Mouse (Mus musculus): ENCODE measurements around the gene Eno3. TPM values are rescaled to one million over a fixed set of nuclear protein-coding genes. Genes with fewer than 3 reads are reported as not detected.

Gene Eno3
- total RNA-seq, 1 experiment = 31.7 TPM

- no peak overlapping the region for H3K9ac ChIP-seq (ENCODE audit: insufficient read depth, low read depth, low read length, poor library complexity, severe bottlenecking)
- in situ Hi-C loops (cut with MboI; ENCODE audit: low sequenced_read_pairs in 2 of 2, unreplicated experiment in 2 of 2) = no loop called here
- peaks cover 5% of the 10 kb centered on the region; the same call in 1 of the 2 replicates for H3K36me3 ChIP-seq (ENCODE audit: control insufficient read depth, insufficient read depth, low read length, poor library complexity, severe bottlenecking)
- H3K4me3 ChIP-seq (ENCODE audit: insufficient read depth in 1 of 2, low read depth in 1 of 2, low read length in 2 of 2, poor library complexity in 1 of 2, severe bottlenecking in 1 of 2) = no peak overlapping the region
- H3K27ac ChIP-seq (ENCODE audit: insufficient read depth, low read depth, low read length, poor library complexity, severe bottlenecking) = no peak overlapping the region
- no peak for DNase-seq (ENCODE audit: low read depth, low spot score)
- no peaks in the 10 kb centered on the region for H3K9me3 ChIP-seq (ENCODE audit: control insufficient read depth, insufficient read depth, low read depth, low read length)
- H3K4me1 ChIP-seq (ENCODE audit: control insufficient read depth in 2 of 2, insufficient read depth in 2 of 2, low read length in 2 of 2, poor library complexity in 1 of 2) = peaks cover 0 to 13% of the 10 kb centered on the region in 2 experiments; a peak in 1 of 4 replicates
- TF ChIP-seq MAFK (IDR thresholded peaks at IDR 0.05; ENCODE audit: insufficient read depth, low read depth, low read length) (no peak), HCFC1 (IDR thresholded peaks at IDR 0.05; ENCODE audit: borderline replicate concordance, insufficient read depth, low read length) (no peak), CHD2 (IDR thresholded peaks at IDR 0.05; ENCODE audit: low read depth, low read length) (no peak), ZC3H11A (IDR thresholded peaks at IDR 0.05; ENCODE audit: borderline replicate concordance, low read depth, low read length) (no peak), ZNF384 (IDR thresholded peaks at IDR 0.05; ENCODE audit: low read depth, low read length) (no peak)
Observed at GRCm38 (mm10) chr11:70674014-70674413, 17.0 kb downstream of the Eno3 start.

GRCm38 (mm10) chr11:70674501-70674900 lies 17.5 kb downstream of the Eno3 start:
- Histone ChIP-seq H3K9me3 (ENCODE audit: control insufficient read depth, insufficient read depth, low read depth, low read length) (no peaks in the 10 kb centered on the region), H3K27ac (ENCODE audit: insufficient read depth, low read depth, low read length, poor library complexity, severe bottlenecking) (no peak overlapping the region), H3K9ac (ENCODE audit: insufficient read depth, low read depth, low read length, poor library complexity, severe bottlenecking) (no peak overlapping the region), H3K4me1 (ENCODE audit: control insufficient read depth in 2 of 2, insufficient read depth in 2 of 2, low read length in 2 of 2, poor library complexity in 1 of 2) (peaks cover 0 to 13% of the 10 kb centered on the region in 2 experiments; a peak in 1 of 4 replicates), H3K36me3 (ENCODE audit: control insufficient read depth, insufficient read depth, low read length, poor library complexity, severe bottlenecking) (peaks cover 5% of the 10 kb centered on the region; the same call in 1 of the 2 replicates), H3K4me3 (ENCODE audit: insufficient read depth in 1 of 2, low read depth in 1 of 2, low read length in 2 of 2, poor library complexity in 1 of 2, severe bottlenecking in 1 of 2) (no peak overlapping the region)
- in situ Hi-C loops (cut with MboI; ENCODE audit: low sequenced_read_pairs in 2 of 2, unreplicated experiment in 2 of 2) = no loop called here
- no peak for DNase-seq (ENCODE audit: low read depth, low spot score)
- TF ChIP-seq CHD2 (IDR thresholded peaks at IDR 0.05; ENCODE audit: low read depth, low read length) (no peak), ZNF384 (IDR thresholded peaks at IDR 0.05; ENCODE audit: low read depth, low read length) (no peak), ZC3H11A (IDR thresholded peaks at IDR 0.05; ENCODE audit: borderline replicate concordance, low read depth, low read length) (no peak), HCFC1 (IDR thresholded peaks at IDR 0.05; ENCODE audit: borderline replicate concordance, insufficient read depth, low read length) (no peak), MAFK (IDR thresholded peaks at IDR 0.05; ENCODE audit: insufficient read depth, low read depth, low read length) (no peak)

GRCm38 (mm10) chr11:70678092-70678491 lies 21.1 kb downstream of the Eno3 start:
- TF ChIP-seq HCFC1 (IDR thresholded peaks at IDR 0.05; ENCODE audit: borderline replicate concordance, insufficient read depth, low read length) (no peak), ZC3H11A (IDR thresholded peaks at IDR 0.05; ENCODE audit: borderline replicate concordance, low read depth, low read length) (no peak), MAFK (IDR thresholded peaks at IDR 0.05; ENCODE audit: insufficient read depth, low read depth, low read length) (no peak), CHD2 (IDR thresholded peaks at IDR 0.05; ENCODE audit: low read depth, low read length) (no peak)
- no peak for DNase-seq (ENCODE audit: low read depth, low spot score)
- H3K4me3 ChIP-seq (ENCODE audit: insufficient read depth in 1 of 2, low read depth in 1 of 2, low read length in 2 of 2, poor library complexity in 1 of 2, severe bottlenecking in 1 of 2) = no peak overlapping the region
- peaks cover 5 to 23% of the 10 kb centered on the region in 2 experiments; a peak in 3 of 4 replicates for H3K4me1 ChIP-seq (ENCODE audit: control insufficient read depth in 2 of 2, insufficient read depth in 2 of 2, low read length in 2 of 2, poor library complexity in 1 of 2)
- no peak overlapping the region for H3K27ac ChIP-seq (ENCODE audit: insufficient read depth, low read depth, low read length, poor library complexity, severe bottlenecking)
- H3K9me3 ChIP-seq (ENCODE audit: control insufficient read depth, insufficient read depth, low read depth, low read length) = no peaks in the 10 kb centered on the region
- no peak overlapping the region for H3K9ac ChIP-seq (ENCODE audit: insufficient read depth, low read depth, low read length, poor library complexity, severe bottlenecking)
- peaks cover 3% of the 10 kb centered on the region; the same call in 1 of the 2 replicates for H3K36me3 ChIP-seq (ENCODE audit: control insufficient read depth, insufficient read depth, low read length, poor library complexity, severe bottlenecking)
- in situ Hi-C loops (cut with MboI; ENCODE audit: low sequenced_read_pairs in 2 of 2, unreplicated experiment in 2 of 2) = no loop called here

GRCm38 (mm10) chr11:70678576-70678975 lies 21.6 kb downstream of the Eno3 start:
- TF ChIP-seq CHD2 (IDR thresholded peaks at IDR 0.05; ENCODE audit: low read depth, low read length) (no peak), ZC3H11A (IDR thresholded peaks at IDR 0.05; ENCODE audit: borderline replicate concordance, low read depth, low read length) (no peak), HCFC1 (IDR thresholded peaks at IDR 0.05; ENCODE audit: borderline replicate concordance, insufficient read depth, low read length) (no peak), ZNF384 (IDR thresholded peaks at IDR 0.05; ENCODE audit: low read depth, low read length) (no peak), MAFK (IDR thresholded peaks at IDR 0.05; ENCODE audit: insufficient read depth, low read depth, low read length) (no peak)
- H3K36me3 ChIP-seq (ENCODE audit: control insufficient read depth, insufficient read depth, low read length, poor library complexity, severe bottlenecking) = peaks cover 6% of the 10 kb centered on the region; the same call in 1 of the 2 replicates
- peaks cover 5 to 28% of the 10 kb centered on the region in 2 experiments; a peak in 3 of 4 replicates for H3K4me1 ChIP-seq (ENCODE audit: control insufficient read depth in 2 of 2, insufficient read depth in 2 of 2, low read length in 2 of 2, poor library complexity in 1 of 2)
- no peaks in the 10 kb centered on the region for H3K9me3 ChIP-seq (ENCODE audit: control insufficient read depth, insufficient read depth, low read depth, low read length)
- no peak overlapping the region for H3K4me3 ChIP-seq (ENCODE audit: insufficient read depth in 1 of 2, low read depth in 1 of 2, low read length in 2 of 2, poor library complexity in 1 of 2, severe bottlenecking in 1 of 2)
- DNase-seq (ENCODE audit: low read depth, low spot score) = no peak
- in situ Hi-C loops (cut with MboI; ENCODE audit: low sequenced_read_pairs in 2 of 2, unreplicated experiment in 2 of 2) = no loop called here
- no peak overlapping the region for H3K9ac ChIP-seq (ENCODE audit: insufficient read depth, low read depth, low read length, poor library complexity, severe bottlenecking)
- no peak overlapping the region for H3K27ac ChIP-seq (ENCODE audit: insufficient read depth, low read depth, low read length, poor library complexity, severe bottlenecking)

Data from ES-E14 (cell line).